Mouse (Mus musculus): ENCODE measurements around the gene Epb41l2.

- TF ChIP-seq CTCF (IDR thresholded peaks at IDR 0.05; ENCODE audit: low read depth) (no peak), EP300 (IDR thresholded peaks at IDR 0.05; ENCODE audit: low read depth) (no peak)
Measured at GRCm38 (mm10) chr10:25453150-25453549, 93.6 kb downstream of the Epb41l2 start.
